Mouse (Mus musculus) intestine, embryonic 14.5 days (tissue): ENCODE results near the gene Bnip1. TPM values are rescaled to one million over a fixed set of nuclear protein-coding genes. Genes with fewer than 3 reads are reported as not detected.
A peak's percentile ranks its signal among the peaks of the same experiment; 100 is the strongest.

Experiments used
- ATAC-seq: fragments of 200-750 bp; cut with Nextera tagmentation; replicated peaks from 2 replicates; pipeline ENCODE4 v1.8.0; 2017; ENCODE audit warnings: low read depth, moderate number of reproducible peaks, moderate TSS enrichment, moderate library complexity; ENCODE audit not compliant: low FRiP score, low TSS enrichment
- DNase-seq: peaks from one replicate; pipeline ENCODE4 v3.0.0-alpha.2; 2018; ENCODE audit warnings: low spot score
- H3K27ac ChIP-seq: fragments of 300-500 bp; sonication (generic); 2 replicates; pipeline ENCODE4 v1.5.1; 2014; ENCODE audit warnings: low read depth, mild to moderate bottlenecking, control low read depth
- H3K27me3 ChIP-seq: fragments of 300-500 bp; sonication (generic); replicated peaks from 2 replicates; pipeline ENCODE4 v1.6.1; 2014; ENCODE audit warnings: low read length, control low read depth; ENCODE audit not compliant: control insufficient read depth, insufficient read depth
- H3K36me3 ChIP-seq: fragments of 300-500 bp; sonication (generic); 2 replicates; pipeline ENCODE4 v1.6.1; 2014; ENCODE audit warnings: low read length, control low read depth; ENCODE audit not compliant: control insufficient read depth, insufficient read depth
- H3K4me1 ChIP-seq: fragments of 300-500 bp; sonication (generic); replicated peaks from 2 replicates; pipeline ENCODE4 v1.6.1; 2014; ENCODE audit warnings: low read length, control low read depth, mixed read lengths; ENCODE audit not compliant: control insufficient read depth, insufficient read depth
- H3K4me2 ChIP-seq: fragments of 300-500 bp; sonication (generic); 2 replicates; pipeline ENCODE4 v1.6.1; 2014; ENCODE audit warnings: low read length
- H3K4me3 ChIP-seq: fragments of 300-500 bp; sonication (generic); 2 replicates; pipeline ENCODE4 v1.5.1; 2014; ENCODE audit warnings: low read depth, low read length, control low read depth, mixed read lengths
- H3K9ac ChIP-seq: fragments of 300-500 bp; sonication (generic); 2 replicates; pipeline ENCODE4 v1.6.1; 2014; ENCODE audit warnings: mild to moderate bottlenecking, low read length
- H3K9me3 ChIP-seq: fragments of 300-500 bp; sonication (generic); 2 replicates; pipeline ENCODE4 v1.6.1; 2016; ENCODE audit warnings: low read length, control low read depth; ENCODE audit not compliant: control insufficient read depth
- WGBS: fragments of 180-500 bp; shearing (Covaris S2); extraction: QIAGEN DNeasy Blood & Tissue Kit; methylation state at CpG from one replicate; pipeline ENCODE4 v1.1.7; 2014; 5-methylcytosine and 5-hydroxymethylcytosine counted together
- polyA plus RNA-seq: library from polyadenylated mRNA; unstranded; fragments of >200 nt; fragmentation: Nextera tagmentation; extraction: Ambion mirVana; gene quantifications from 2 replicates; pipeline ENCODE4 v1.2.1, GENCODE M21; 2014

Bnip1 gene
- polyA plus RNA-seq, result 44.3 and 51.2 TPM in 2 replicates

DNA sequence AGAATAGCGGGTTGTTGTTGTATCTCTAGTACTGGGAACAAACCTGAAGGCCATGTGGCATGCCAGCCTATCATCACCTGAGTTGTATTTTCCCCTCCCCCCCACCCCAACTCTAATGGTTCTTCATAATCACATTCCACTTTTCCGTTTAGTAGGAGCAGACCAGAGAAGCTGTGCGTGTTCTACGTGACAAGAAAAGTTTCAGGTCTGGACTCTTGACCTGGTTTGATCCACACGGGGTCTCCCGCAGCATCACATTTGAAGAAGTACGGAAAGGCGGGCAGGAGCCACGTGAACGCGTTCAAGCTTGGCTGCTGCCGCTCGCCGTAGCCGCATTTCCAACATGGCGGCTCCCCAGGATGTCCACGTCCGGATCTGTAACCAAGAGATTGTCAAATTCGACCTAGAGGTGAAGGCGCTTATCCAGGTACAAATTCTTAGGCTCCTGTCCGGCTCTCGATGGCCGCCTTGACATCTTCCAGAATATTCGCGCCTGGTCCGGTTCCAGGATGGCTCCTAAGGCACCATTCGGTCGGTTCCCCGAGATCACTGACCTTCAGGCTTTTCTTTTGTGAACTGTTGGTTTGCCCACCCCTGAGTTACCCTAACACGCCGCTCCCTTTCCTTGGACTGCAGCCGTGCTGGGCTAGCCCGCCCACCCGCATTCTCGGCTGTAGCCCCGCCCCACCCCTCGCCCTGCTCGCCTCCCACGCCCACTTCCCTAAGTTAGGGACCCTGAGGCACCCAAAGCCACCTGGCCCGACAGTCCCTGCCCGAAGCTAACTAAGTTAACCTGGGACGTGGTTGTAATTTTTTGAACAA is at the start of gene Bnip1:
Gene Bnip1 (plus strand): TSS at position 317 of the 822 bp plus-strand sequence.
- Histone ChIP-seq H3K27me3 (no peaks in the 10 kb centered on the region), H3K27ac (peak within 1 kb of the TSS; percentile 93), H3K9ac (peak within 1 kb of the TSS; percentile 86), H3K36me3 (peaks cover 26% of the 10 kb centered on the region), H3K9me3 (no peaks in the 10 kb centered on the region), H3K4me1 (peaks cover 5% of the 10 kb centered on the region), H3K4me3 (peak within 1 kb of the TSS; percentile 70), H3K4me2 (peak within 1 kb of the TSS; percentile 84)
- ATAC-seq (peak; percentile 93), DNase-seq (peak; percentile 91)
- WGBS, result under 1% methylated on average over 42 of the region's 42 CpGs

GRCm38 (mm10) chr17:26742581-26742980 is 38.3 kb upstream of the Bnip1 start:
- ATAC-seq (no peak), DNase-seq (no peak)
- Histone ChIP-seq H3K36me3 (peaks cover 10% of the 10 kb centered on the region; the same call in 1 of the 2 replicates), H3K9ac (no peak overlapping the region), H3K9me3 (no peaks in the 10 kb centered on the region), H3K4me3 (no peak overlapping the region), H3K4me2 (no peak overlapping the region), H3K27me3 (no peaks in the 10 kb centered on the region), H3K27ac (no peak overlapping the region), H3K4me1 (no peaks in the 10 kb centered on the region)
- 66% methylated on average over 4 of the region's 4 CpGs for WGBS

DNA sequence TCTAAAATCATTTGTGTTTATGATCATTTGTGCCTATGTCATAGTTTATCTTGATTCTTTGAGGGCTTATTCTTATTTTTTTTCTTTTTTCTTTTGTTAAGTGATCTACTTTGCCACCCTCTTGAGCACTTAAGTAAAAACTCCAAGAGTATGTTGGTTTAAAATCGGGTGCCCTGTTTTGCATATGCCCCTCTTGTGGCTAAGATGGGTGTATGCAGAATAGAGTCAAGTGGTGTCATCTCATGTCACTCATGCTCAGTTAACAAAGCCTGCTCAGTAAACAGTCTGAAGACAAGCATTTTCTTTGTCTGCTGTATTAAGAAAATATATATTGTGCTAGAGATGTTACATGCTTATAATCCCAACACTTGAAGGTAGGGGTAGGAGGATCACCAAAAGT is 37.6 kb upstream of the Bnip1 start:
- DNase-seq (no peak), ATAC-seq (no peak)
- Histone ChIP-seq H3K27ac (no peak overlapping the region), H3K27me3 (no peaks in the 10 kb centered on the region), H3K4me3 (no peak overlapping the region), H3K36me3 (peaks cover 10% of the 10 kb centered on the region; the same call in 1 of the 2 replicates), H3K9me3 (no peaks in the 10 kb centered on the region), H3K4me1 (no peaks in the 10 kb centered on the region), H3K9ac (no peak overlapping the region), H3K4me2 (no peak overlapping the region)
- 67% methylated on average over 1 of the region's 1 CpGs for WGBS

DNA sequence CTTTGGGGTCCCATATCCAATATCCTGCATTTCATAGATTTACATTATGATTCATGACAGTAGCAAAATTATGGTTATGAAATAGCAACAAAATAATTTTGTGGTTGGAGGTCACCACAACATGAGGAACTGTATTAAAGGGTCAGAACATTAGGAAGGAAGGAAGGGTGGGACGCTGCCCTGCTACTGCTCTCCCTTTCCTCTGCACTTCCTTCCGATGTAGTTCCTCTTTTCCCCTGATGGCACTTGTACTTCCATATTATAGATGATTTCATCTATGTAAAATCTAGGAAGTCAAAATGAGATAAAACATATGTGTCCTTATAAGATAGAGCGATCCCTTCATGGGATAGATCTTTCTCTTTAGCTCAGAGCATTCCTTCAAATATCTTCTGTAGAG is 30.9 kb upstream of the Bnip1 start:
- ATAC-seq, result no peak
- Histone ChIP-seq H3K36me3 (no peaks in the 10 kb centered on the region), H3K4me3 (no peak overlapping the region), H3K4me1 (no peaks in the 10 kb centered on the region), H3K4me2 (no peak overlapping the region), H3K9me3 (no peaks in the 10 kb centered on the region), H3K9ac (no peak overlapping the region), H3K27me3 (no peaks in the 10 kb centered on the region), H3K27ac (no peak overlapping the region)
- 83% methylated on average over 3 of the region's 3 CpGs for WGBS
- no peak for DNase-seq

DNA sequence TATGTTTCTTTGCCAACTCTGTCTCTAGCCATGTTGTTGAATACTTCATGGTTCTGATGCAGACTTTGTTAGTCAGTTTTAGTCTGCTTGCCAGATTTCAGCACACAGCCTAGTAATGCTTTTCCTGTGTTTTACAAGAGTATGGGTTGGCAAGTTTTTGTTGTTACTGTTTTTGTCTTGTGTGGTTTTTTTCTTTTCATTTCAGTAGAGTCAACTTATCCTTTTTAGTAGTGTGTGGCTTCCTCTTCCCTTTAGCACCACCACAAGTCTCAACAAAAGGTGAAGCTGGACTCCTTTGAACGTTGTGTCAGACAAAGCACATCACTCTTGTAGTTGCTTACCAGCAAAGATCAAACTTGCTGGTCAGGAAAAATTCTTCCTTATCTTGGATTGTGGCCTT is 28.6 kb upstream of the Bnip1 start:
- Histone ChIP-seq H3K4me3 (no peak overlapping the region), H3K27me3 (no peaks in the 10 kb centered on the region), H3K9ac (no peak overlapping the region), H3K27ac (no peak overlapping the region), H3K9me3 (no peaks in the 10 kb centered on the region), H3K4me1 (no peaks in the 10 kb centered on the region), H3K4me2 (no peak overlapping the region), H3K36me3 (no peaks in the 10 kb centered on the region)
- ATAC-seq (no peak), DNase-seq (no peak)
- 78% methylated on average over 1 of the region's 1 CpGs for WGBS

- Histone ChIP-seq H3K9ac (no peak overlapping the region), H3K4me2 (no peak overlapping the region), H3K27ac (no peak overlapping the region), H3K9me3 (no peaks in the 10 kb centered on the region), H3K27me3 (no peaks in the 10 kb centered on the region), H3K4me3 (no peak overlapping the region), H3K4me1 (no peaks in the 10 kb centered on the region), H3K36me3 (no peaks in the 10 kb centered on the region)
- ATAC-seq, result no peak
- no peak for DNase-seq
- 85% methylated on average over 2 of the region's 2 CpGs for WGBS
Measured at GRCm38 (mm10) chr17:26753476-26753875, 27.4 kb upstream of the Bnip1 start.

- H3K9ac ChIP-seq, result no peak overlapping the region
- peaks cover 24% of the 10 kb centered on the region; the same call in 1 of the 2 replicates for H3K36me3 ChIP-seq
- H3K27me3 ChIP-seq, result no peaks in the 10 kb centered on the region
- H3K4me2 ChIP-seq, result no peak overlapping the region
- no peaks in the 10 kb centered on the region for H3K4me1 ChIP-seq
- no peaks in the 10 kb centered on the region for H3K9me3 ChIP-seq
- ATAC-seq (no peak), DNase-seq (no peak)
- no peak overlapping the region for H3K4me3 ChIP-seq
- H3K27ac ChIP-seq, result no peak overlapping the region
- WGBS, result 83% methylated on average over 5 of the region's 5 CpGs
Measured at GRCm38 (mm10) chr17:26767100-26767753, 13.6 kb upstream of the Bnip1 start.

- no peak for DNase-seq
- H3K9me3 ChIP-seq, result no peaks in the 10 kb centered on the region
- no peak overlapping the region for H3K4me3 ChIP-seq
- peaks cover 24% of the 10 kb centered on the region; the same call in 1 of the 2 replicates for H3K36me3 ChIP-seq
- 72% methylated on average over 2 of the region's 2 CpGs for WGBS
- no peaks in the 10 kb centered on the region for H3K27me3 ChIP-seq
- no peaks in the 10 kb centered on the region for H3K4me1 ChIP-seq
- ATAC-seq, result no peak
- no peak overlapping the region for H3K9ac ChIP-seq
- H3K27ac ChIP-seq, result no peak overlapping the region
- H3K4me2 ChIP-seq, result no peak overlapping the region
Measured at GRCm38 (mm10) chr17:26767754-26768124, 13.1 kb upstream of the Bnip1 start.
